Mouse (Mus musculus): ENCODE results near the gene Kiss1r. TPM values are rescaled to one million over a fixed set of nuclear protein-coding genes. Genes with fewer than 3 reads are reported as not detected.
A peak's percentile ranks its signal among the peaks of the same experiment; 100 is the strongest.
"Not testable (repeated sequence)": the region's sequence is repeated elsewhere in the genome, so short reads cannot be mapped to it uniquely, and the experiment has no call there.

The Kiss1r gene
- polyA plus RNA-seq, 1 experiment from 2014 or later = 1.4 TPM

DNA sequence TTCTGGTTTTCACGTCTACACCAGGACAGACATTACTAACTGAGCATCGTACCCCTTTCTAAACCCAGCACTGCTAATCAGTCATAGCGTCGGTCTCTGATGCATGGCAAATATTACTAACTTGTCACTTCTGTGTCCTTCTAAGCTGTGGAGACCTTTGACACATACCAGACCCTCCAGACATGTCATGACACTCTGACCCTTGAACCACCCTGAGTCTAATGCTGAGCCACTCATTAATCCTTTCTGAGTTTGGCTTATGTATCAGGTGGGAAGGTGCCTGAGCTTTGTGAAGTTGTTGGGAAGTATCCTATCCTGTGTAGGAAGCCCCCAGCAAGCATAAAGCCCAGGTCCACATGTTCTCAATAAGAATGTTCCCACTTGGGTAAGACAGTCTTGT lies 33.1 kb downstream of the Kiss1r start:
- Histone ChIP-seq H3K4me1 (peaks cover 24% of the 10 kb centered on the region), H3K4me2 (replicated peaks) (no peak overlapping the region), H3K4me3 (no peak overlapping the region), H3K27ac (no peak overlapping the region), H3K9me3 (no peaks in the 10 kb centered on the region), H3K9ac (no peak overlapping the region), H3K27me3 (no peaks in the 10 kb centered on the region), H3K36me3 (peaks cover 48% of the 10 kb centered on the region)
- ATAC-seq (ENCODE audit: insufficient number of reproducible peaks, insufficient read depth, low FRiP score, low TSS enrichment) = no peak
- WGBS = 83% methylated on average over 4 of the region's 4 CpGs

DNA sequence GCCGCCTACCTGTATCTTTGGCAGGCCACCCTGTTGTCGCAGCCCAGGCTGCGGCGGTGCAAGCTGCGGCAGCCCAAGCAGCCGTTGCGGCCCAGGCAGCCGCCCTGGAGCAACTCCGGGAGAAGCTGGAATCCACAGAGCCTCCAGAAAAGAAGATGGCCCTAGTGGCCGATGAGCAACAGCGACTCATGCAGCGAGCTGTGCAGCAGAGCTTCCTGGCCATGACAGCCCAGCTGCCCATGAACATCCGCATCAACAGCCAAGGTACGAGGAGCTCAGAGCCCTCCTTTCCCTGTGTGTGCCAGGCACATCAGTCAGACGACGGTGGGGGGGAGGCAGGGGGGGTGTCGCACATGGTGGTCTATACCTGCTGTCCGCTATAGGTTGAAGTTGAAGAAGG lies 33.9 kb downstream of the Kiss1r start:
- H3K9me3 ChIP-seq = no peaks in the 10 kb centered on the region
- 87% methylated on average over 18 of the region's 18 CpGs for WGBS
- H3K4me1 ChIP-seq = peaks cover 19% of the 10 kb centered on the region
- H3K9ac ChIP-seq = no peak overlapping the region
- H3K36me3 ChIP-seq = peaks cover 48% of the 10 kb centered on the region
- no peak for ATAC-seq (ENCODE audit: insufficient number of reproducible peaks, insufficient read depth, low FRiP score, low TSS enrichment)
- no peak overlapping the region for H3K27ac ChIP-seq
- H3K4me3 ChIP-seq = no peak overlapping the region
- H3K4me2 ChIP-seq (replicated peaks) = no peak overlapping the region
- H3K27me3 ChIP-seq = no peaks in the 10 kb centered on the region

DNA sequence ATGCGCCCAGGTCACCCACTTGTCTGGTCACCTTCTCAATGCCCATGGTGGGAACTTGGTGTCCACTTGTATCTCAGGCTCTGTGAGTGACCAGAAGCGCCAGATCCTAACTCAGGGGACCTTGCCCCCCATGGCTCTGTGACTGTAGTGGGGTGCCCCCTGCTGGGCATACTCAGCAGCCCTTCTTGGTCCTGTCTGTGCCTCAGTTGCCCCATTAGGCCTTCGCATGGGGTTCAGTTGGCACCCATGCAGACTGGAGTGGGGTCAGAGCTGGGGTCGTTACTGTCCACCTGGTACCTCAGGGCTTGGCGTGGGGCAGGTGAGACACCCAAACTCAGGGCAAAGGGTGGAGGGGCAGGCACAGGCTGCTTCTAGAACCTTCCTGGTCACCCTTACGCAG lies 37.2 kb downstream of the Kiss1r start:
- no peak for ATAC-seq (ENCODE audit: insufficient number of reproducible peaks, insufficient read depth, low FRiP score, low TSS enrichment)
- peaks cover 39% of the 10 kb centered on the region for H3K36me3 ChIP-seq
- WGBS = 85% methylated on average over 6 of the region's 6 CpGs
- no peak overlapping the region for H3K4me2 ChIP-seq (replicated peaks)
- no peak overlapping the region for H3K27ac ChIP-seq
- H3K9ac ChIP-seq = no peak overlapping the region
- no peaks in the 10 kb centered on the region for H3K9me3 ChIP-seq
- H3K4me3 ChIP-seq = no peak overlapping the region
- H3K4me1 ChIP-seq = peaks cover 6% of the 10 kb centered on the region; the same call in 1 of the 2 replicates
- no peaks in the 10 kb centered on the region for H3K27me3 ChIP-seq

DNA sequence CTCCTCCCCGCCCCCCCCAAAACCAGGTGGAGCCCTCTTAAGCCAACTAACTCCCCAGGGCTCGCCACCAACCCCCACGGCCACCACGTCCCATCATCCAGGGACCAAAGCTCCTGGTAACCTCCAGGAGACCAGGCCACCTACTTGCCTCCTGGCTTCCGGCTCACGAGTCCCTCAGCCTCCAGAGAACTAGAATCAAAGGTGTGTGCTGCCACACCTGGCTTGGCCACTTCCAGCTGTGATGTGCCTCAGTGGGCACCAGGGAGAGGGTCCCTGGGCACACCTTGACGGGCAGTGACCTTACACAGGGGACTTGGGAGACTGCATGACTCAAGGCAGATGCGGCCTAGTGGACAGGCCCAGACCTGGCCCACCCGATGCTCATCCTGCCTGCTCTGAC lies 38.9 kb downstream of the Kiss1r start:
- no peak overlapping the region for H3K27ac ChIP-seq

DNA sequence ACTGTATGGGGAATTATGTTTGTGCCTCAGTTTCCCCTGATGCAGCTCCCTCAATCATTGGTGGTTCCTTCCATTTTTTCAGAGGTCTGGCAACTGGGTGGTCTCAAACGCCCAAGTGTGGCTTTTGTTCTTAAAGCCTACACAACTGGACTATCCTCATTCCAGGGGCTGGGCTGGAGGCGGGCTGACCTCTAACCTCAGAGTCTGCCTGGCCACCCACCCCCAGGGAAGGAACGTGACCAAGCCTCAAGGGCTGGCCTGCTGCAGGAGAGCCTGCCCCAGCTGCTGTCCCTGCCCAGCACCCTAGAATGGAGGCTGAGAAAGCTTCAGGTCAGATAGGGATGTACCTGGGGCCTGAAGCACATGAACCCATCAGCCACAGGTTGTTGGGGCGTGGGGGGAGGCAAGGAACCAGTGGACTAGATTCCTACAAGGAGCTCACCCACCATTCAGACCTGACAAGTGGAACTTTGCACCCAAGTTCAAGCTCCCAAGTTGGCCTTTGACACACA lies 39.9 kb downstream of the Kiss1r start:
- H3K27me3 ChIP-seq = no peaks in the 10 kb centered on the region
- no peak overlapping the region for H3K27ac ChIP-seq
- no peak overlapping the region for H3K4me2 ChIP-seq (replicated peaks)
- no peak overlapping the region for H3K9ac ChIP-seq
- peaks cover 16% of the 10 kb centered on the region for H3K4me1 ChIP-seq
- no peak overlapping the region for H3K4me3 ChIP-seq
- H3K9me3 ChIP-seq = no peaks in the 10 kb centered on the region
- WGBS = 19% methylated on average over 4 of the region's 4 CpGs
- H3K36me3 ChIP-seq = peaks cover 16% of the 10 kb centered on the region
- no peak for ATAC-seq (ENCODE audit: insufficient number of reproducible peaks, insufficient read depth, low FRiP score, low TSS enrichment)

More for the DNA sequence above, 38.9 kb downstream of the Kiss1r start:
- Histone ChIP-seq H3K36me3 (peaks cover 22% of the 10 kb centered on the region), H3K9me3 (no peaks in the 10 kb centered on the region), H3K9ac (peak overlapping the region; percentile 15; the same call in 1 of the 2 replicates), H3K4me1 (peaks cover 8% of the 10 kb centered on the region), H3K27me3 (no peaks in the 10 kb centered on the region), H3K4me3 (no peak overlapping the region), H3K4me2 (replicated peaks) (no peak overlapping the region)
- WGBS = 73% methylated on average over 9 of the region's 9 CpGs
- no peak for ATAC-seq (ENCODE audit: insufficient number of reproducible peaks, insufficient read depth, low FRiP score, low TSS enrichment)

DNA sequence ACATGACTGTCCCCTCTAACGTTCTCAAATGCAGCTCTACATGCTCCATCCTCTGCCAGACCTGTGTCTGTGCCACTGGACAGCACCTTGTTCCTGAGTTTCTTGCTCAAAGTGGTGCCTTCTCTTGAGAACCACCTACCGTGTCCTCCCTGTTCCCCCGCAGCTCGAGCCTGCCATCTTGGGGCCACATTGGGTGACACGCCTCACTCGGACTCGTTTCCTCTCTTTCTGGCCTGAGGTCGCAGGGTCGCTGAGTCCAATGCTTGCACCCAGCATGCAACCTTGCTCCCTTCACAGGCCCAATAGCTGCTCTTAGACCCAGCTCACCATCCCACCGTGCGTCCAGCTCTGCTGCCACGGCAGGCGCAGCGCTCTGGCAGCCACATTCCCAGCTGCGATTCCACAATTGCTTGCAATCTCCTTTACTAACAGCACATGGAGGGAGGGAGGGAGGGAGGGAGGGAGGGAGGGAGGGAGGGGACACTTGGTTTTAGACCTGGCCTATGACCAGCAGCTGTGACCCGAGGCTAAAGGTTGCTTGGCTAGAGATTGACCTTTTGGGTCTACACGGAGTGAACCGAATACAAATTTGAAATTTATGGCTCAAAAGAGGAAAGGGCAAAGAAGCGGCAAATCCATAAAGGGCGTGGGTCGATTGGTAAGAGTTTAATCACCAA lies 41.5 kb downstream of the Kiss1r start:
- Histone ChIP-seq H3K27ac (peak overlapping the region; percentile 57; the same call in 1 of the 2 replicates), H3K4me2 (replicated peaks) (peak overlapping the region; percentile 27; the same call in 1 of the 2 replicates), H3K9ac (no peak overlapping the region), H3K4me1 (peaks cover 16% of the 10 kb centered on the region), H3K4me3 (no peak overlapping the region), H3K9me3 (no peaks in the 10 kb centered on the region), H3K27me3 (no peaks in the 10 kb centered on the region), H3K36me3 (peaks cover 20% of the 10 kb centered on the region)
- ATAC-seq (ENCODE audit: insufficient number of reproducible peaks, insufficient read depth, low FRiP score, low TSS enrichment) = no peak
- WGBS = 12% methylated on average over 21 of the region's 21 CpGs

DNA sequence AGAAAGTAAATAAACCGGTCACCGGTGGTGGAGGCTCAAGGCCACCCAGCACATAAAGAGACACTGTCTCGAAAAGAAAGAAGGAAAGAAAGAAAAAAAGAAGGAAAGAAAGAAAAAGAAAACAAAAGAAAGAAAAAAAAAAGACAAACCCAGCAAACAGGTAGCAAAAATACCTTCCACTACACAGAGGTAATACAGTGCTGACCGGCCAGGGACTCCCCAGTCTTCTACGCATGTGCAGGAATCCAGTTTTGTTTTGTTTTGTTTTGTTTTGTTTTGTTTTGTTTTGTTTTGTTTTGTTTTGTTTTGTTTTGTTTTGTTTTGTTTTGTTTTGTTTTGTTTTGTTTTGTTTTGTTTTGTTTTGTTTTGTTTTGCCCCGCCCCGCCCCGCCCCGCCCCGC lies 42.6 kb downstream of the Kiss1r start:
- H3K4me2 ChIP-seq (replicated peaks) = peak overlapping the region; percentile 80
- ATAC-seq (ENCODE audit: insufficient number of reproducible peaks, insufficient read depth, low FRiP score, low TSS enrichment) = 0 out of 2 replicates have a peak, but pooled peaks have one; percentile 41

DNA sequence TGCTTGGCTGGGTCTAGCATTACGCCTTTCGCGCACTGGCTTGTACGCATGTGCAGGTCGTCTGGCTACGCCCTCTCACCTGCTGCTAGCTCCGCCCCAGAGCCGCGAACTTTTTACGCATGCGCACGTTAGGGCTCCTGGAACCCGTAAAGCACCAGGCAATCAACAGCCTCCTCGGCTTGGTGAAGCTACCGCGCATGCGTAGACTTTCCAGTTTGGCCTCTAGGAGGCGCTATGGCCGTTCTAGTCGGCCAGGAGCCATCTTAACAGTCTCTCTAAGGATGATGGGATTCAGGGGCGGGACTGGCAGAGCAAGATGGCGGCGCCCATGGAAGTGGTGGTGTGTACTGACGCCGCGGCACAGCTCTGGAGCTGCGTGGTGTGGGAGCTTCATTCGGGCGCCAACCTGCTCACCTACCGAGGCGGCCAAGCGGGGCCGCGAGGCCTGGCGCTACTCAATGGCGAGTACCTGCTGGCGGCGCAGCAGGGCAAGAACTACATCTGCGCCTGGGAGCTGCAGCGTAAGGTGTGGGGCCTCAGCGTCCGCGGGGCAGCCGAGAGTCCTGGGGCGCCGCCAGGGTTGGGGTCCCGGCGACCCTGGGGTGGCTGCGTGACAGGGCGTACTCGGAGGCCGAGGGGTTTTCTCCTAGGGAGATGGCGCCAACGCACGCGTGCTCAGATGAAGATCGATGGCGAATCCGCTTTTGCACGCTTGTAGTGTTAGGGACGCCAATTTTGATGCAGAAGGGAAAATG lies 43.3 kb downstream of the Kiss1r start, which contains the start of gene Wdr18:
Wdr18 (plus strand) TSS at position 306 of the 755 bp plus-strand sequence.
- H3K4me1 ChIP-seq = peaks cover 16% of the 10 kb centered on the region
- H3K27ac ChIP-seq = peak within 1 kb of the TSS; percentile 57; the same call in 1 of the 2 replicates
- peaks cover 35% of the 10 kb centered on the region for H3K36me3 ChIP-seq
- peak within 1 kb of the TSS; percentile 84 for H3K9ac ChIP-seq
- no peaks in the 10 kb centered on the region for H3K9me3 ChIP-seq
- H3K4me2 ChIP-seq (replicated peaks) = peak within 1 kb of the TSS; percentile 80
- no peaks in the 10 kb centered on the region for H3K27me3 ChIP-seq
- under 1% methylated on average over 61 of the region's 61 CpGs for WGBS
- ATAC-seq (ENCODE audit: insufficient number of reproducible peaks, insufficient read depth, low FRiP score, low TSS enrichment) = peak; percentile 92
- peak within 1 kb of the TSS; percentile 93 for H3K4me3 ChIP-seq

More for the DNA sequence above, 42.6 kb downstream of the Kiss1r start:
- H3K27me3 ChIP-seq, H3K9ac ChIP-seq, H3K9me3 ChIP-seq, H3K27ac ChIP-seq: not testable (repeated sequence)
- Histone ChIP-seq H3K36me3 (peaks cover 29% of the 10 kb centered on the region), H3K4me3 (peak overlapping the region; percentile 93), H3K4me1 (peaks cover 16% of the 10 kb centered on the region)
- WGBS = 58% methylated on average over 6 of the region's 10 CpGs

DNA sequence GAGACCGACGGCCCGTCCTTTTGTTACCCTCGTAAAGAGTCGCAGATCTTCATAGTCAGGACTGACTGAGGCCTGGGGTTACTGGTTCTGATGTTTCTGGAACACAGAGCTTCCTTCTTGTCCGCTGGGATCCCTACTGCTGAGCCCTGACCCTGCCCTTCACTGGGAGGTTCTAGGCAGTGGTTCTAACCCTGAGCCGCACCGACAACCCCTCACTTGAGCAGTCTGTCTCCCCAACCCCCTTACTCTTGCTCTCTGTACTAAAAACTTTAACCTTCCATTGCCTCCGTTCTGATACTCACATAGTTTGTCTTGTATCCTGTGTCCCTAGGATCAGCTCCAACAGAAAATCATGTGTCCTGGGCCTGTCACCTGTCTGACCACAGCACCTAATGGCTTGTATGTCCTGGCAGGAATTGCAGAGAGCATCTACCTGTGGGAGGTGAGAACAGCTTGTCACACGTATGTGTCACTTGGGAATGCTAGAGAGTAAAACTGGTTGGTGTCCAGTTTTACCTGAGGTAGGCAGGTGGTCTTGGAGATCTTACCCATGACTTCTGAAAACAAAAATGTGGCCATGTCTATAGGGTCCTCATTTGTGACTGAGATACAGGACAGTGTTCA lies 44.0 kb downstream of the Kiss1r start:
- ATAC-seq (ENCODE audit: insufficient number of reproducible peaks, insufficient read depth, low FRiP score, low TSS enrichment) = no peak
- Histone ChIP-seq H3K36me3 (peaks cover 42% of the 10 kb centered on the region), H3K4me3 (peak overlapping the region; percentile 93), H3K4me1 (peaks cover 16% of the 10 kb centered on the region), H3K27ac (no peak overlapping the region; the same call in 1 of the 2 replicates), H3K27me3 (no peaks in the 10 kb centered on the region), H3K9me3 (no peaks in the 10 kb centered on the region), H3K4me2 (replicated peaks) (peak overlapping the region; percentile 80), H3K9ac (peak overlapping the region; percentile 84)
- WGBS = 17% methylated on average over 10 of the region's 10 CpGs

DNA sequence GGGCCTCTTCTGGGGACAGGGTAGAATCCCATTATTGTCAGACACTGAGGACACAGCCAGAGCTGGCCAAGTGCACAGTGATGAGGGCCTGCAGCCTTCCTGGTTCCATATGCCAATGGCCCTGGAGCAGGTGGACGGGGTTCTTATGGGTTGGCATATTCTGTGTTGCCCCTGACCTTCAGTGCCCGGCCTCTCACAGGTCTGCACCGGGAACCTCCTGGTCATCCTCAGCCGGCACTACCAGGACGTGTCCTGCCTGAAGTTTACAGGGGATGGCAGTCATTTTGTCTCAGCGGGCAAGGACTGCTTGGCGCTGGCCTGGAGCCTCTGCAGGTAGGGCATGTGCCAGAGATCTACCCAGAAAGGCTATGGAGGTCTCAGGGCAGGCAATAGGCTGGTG lies 48.0 kb downstream of the Kiss1r start:
- no peak for ATAC-seq (ENCODE audit: insufficient number of reproducible peaks, insufficient read depth, low FRiP score, low TSS enrichment)
- 93% methylated on average over 7 of the region's 7 CpGs for WGBS

DNA sequence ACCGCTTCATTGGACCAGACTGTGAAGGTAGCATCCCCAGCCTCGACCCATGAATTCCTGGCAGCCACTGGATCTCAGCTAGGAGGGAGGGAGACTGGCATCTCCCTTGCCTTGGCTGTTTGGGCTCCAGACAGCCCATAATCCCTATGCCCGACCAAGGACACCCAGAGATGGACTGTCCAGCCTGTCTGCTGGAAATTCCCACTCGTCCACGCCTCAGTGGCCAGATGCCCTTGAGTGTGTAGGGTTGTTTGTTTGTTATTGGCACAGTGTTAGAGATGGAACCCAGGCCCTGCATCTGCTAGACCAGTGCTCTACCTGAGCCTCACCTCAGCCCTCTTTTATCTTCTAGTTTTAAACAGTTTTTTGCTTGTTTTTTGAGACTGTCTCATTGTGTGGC lies 48.6 kb downstream of the Kiss1r start:
- H3K27ac ChIP-seq = no peak overlapping the region
- 92% methylated on average over 5 of the region's 5 CpGs for WGBS
- no peaks in the 10 kb centered on the region for H3K9me3 ChIP-seq
- peaks cover 10% of the 10 kb centered on the region for H3K4me1 ChIP-seq
- H3K36me3 ChIP-seq = peaks cover 70% of the 10 kb centered on the region
- ATAC-seq (ENCODE audit: insufficient number of reproducible peaks, insufficient read depth, low FRiP score, low TSS enrichment) = no peak
- peaks cover 6% of the 10 kb centered on the region; the same call in 1 of the 2 replicates for H3K27me3 ChIP-seq
- H3K4me2 ChIP-seq (replicated peaks) = no peak overlapping the region
- no peak overlapping the region for H3K9ac ChIP-seq
- no peak overlapping the region for H3K4me3 ChIP-seq

More for the DNA sequence above, 48.0 kb downstream of the Kiss1r start:
- Histone ChIP-seq H3K9me3 (no peaks in the 10 kb centered on the region), H3K9ac (no peak overlapping the region), H3K36me3 (peaks cover 70% of the 10 kb centered on the region), H3K27ac (no peak overlapping the region), H3K27me3 (peaks cover 4% of the 10 kb centered on the region; the same call in 1 of the 2 replicates), H3K4me1 (peaks cover 10% of the 10 kb centered on the region), H3K4me2 (replicated peaks) (no peak overlapping the region), H3K4me3 (no peak overlapping the region)

All from embryonic facial prominence, embryonic 12.5 days (tissue).